Mouse (Mus musculus) liver, adult 2 months (tissue): Measurements from ENCODE around the gene Sh3bp1.

Experiments used
- CTCF ChIP-seq: fragments of 200-500 bp; IDR thresholded peaks from 2 replicates; pipeline ENCODE4 v1.5.1; 2011; ENCODE audit warnings: low read depth, low read length, control low read depth
- POLR2A ChIP-seq: fragments of 200-500 bp; IDR thresholded peaks from 2 replicates; pipeline ENCODE4 v1.6.1; 2011; ENCODE audit warnings: low read length, control low read depth; ENCODE audit not compliant: insufficient read depth; ENCODE audit errors: extremely low read depth

DNA sequence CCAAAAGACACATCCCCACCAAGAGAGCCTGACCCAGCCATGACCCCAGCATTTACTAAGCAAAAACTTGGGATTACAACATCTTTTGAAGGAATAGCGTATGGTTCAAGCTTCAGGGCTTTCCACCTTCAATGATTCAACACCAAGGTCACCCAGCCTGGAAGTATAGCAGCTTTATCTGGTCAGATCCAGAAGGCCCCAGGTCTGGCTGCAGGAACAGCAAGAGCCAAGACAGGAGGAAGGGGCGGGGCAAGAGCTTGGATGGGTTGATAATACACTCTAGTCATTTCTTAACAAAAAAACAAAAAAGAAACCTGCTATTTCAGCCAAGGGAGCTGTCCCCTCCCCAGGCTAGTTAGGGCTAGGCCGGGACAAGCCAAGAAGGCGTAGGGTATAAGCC is 2.1 kb upstream of the Sh3bp1 start:
- TF ChIP-seq POLR2A (no peak), CTCF (no peak)
